Mouse (Mus musculus): Measurements from ENCODE around the gene Nrip1.

DNA sequence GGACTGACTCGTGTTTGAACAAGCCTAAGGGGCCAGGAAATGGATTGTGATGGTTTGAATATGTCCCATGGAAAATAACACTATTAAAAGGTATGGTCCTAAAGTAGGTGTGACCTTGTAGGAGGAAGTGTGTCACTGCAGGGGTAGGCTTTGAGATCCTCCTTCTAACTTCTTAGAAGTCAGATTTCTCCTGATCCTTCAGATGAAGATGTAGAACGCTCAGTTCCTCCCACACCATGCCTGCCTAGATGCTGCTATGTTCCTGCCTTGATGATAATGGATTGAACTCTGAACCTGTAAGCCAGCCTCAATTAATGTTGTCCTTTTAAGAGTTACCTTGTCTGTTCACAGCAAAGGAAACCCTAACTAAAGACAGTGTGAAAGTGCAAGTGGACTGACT, 62.8 kb downstream of the Nrip1 start:
- no peak for TF ChIP-seq CTCF (IDR thresholded peaks at IDR 0.05; ENCODE audit: borderline replicate concordance, insufficient read depth, low read length)
- no peak for TF ChIP-seq POLR2A (IDR thresholded peaks at IDR 0.05; ENCODE audit: low read depth, low read length)
